Mouse (Mus musculus): ENCODE measurements at regions not wholly inside any gene's neighbourhood (a gene's known extent, or its start where the extent isn't known, plus 50 kb on each side); places are given as distances from the start of the nearest gene placed in this dataset.
A peak's percentile ranks its signal among the peaks of the same experiment; 100 is the strongest.

GRCm38 (mm10) chr6:93569211-93569610, 625.9 kb upstream of the Adamts9 start:
- H3K4me2 ChIP-seq (replicated peaks; ENCODE audit: low read depth, low read length, severe bottlenecking): no peak overlapping the region
- 69% methylated on average over 6 of the region's 6 CpGs for WGBS
- no peak overlapping the region for H3K4me3 ChIP-seq (replicated peaks; ENCODE audit: low read length)
- no peak for TF ChIP-seq POLR2A (IDR thresholded peaks at IDR 0.05; ENCODE audit: borderline replicate concordance, extremely low read depth, insufficient read depth, insufficient read length)
- ATAC-seq (ENCODE audit: low FRiP score, low read depth): no peak
- H3K9ac ChIP-seq (ENCODE audit: low read depth, low read length, severe bottlenecking): no peak overlapping the region
- no peak for DNase-seq (ENCODE audit: low spot score)
- no peaks in the 10 kb centered on the region for H3K36me3 ChIP-seq (ENCODE audit: control insufficient read depth, insufficient read depth, low read length)
- H3K4me1 ChIP-seq (ENCODE audit: control insufficient read depth, insufficient read depth, low read length): no peaks in the 10 kb centered on the region
- no peaks in the 10 kb centered on the region for H3K27me3 ChIP-seq (ENCODE audit: control insufficient read depth, insufficient read depth, low read length)
- no peaks in the 10 kb centered on the region for H3K9me3 ChIP-seq (ENCODE audit: control insufficient read depth, low read length)
- H3K27ac ChIP-seq (replicated peaks; ENCODE audit: low read depth, low read length): no peak overlapping the region

- no peaks in the 10 kb centered on the region for H3K4me1 ChIP-seq (ENCODE audit: control insufficient read depth, insufficient read depth, low read length)
- H3K27ac ChIP-seq (replicated peaks; ENCODE audit: low read depth, low read length): no peak overlapping the region
- no peaks in the 10 kb centered on the region for H3K9me3 ChIP-seq (ENCODE audit: control insufficient read depth, low read length)
- no peak overlapping the region for H3K4me2 ChIP-seq (replicated peaks; ENCODE audit: low read depth, low read length, severe bottlenecking)
- no peaks in the 10 kb centered on the region for H3K36me3 ChIP-seq (ENCODE audit: control insufficient read depth, insufficient read depth, low read length)
- 30% methylated on average over 2 of the region's 2 CpGs for WGBS
- H3K9ac ChIP-seq (ENCODE audit: low read depth, low read length, severe bottlenecking): no peak overlapping the region
- H3K27me3 ChIP-seq (ENCODE audit: control insufficient read depth, insufficient read depth, low read length): no peaks in the 10 kb centered on the region
- no peak for TF ChIP-seq POLR2A (IDR thresholded peaks at IDR 0.05; ENCODE audit: borderline replicate concordance, extremely low read depth, insufficient read depth, insufficient read length)
- no peak overlapping the region for H3K4me3 ChIP-seq (replicated peaks; ENCODE audit: low read length)
- ATAC-seq (ENCODE audit: low FRiP score, low read depth): no peak
- DNase-seq (ENCODE audit: low spot score): no peak
These were observed 623.4 kb upstream of the Adamts9 start for GRCm38 (mm10) chr6:93566661-93567060.

GRCm38 (mm10) chr6:93548311-93548710, 605.0 kb upstream of the Adamts9 start:
- no peak for ATAC-seq (ENCODE audit: low FRiP score, low read depth)
- Histone ChIP-seq H3K36me3 (ENCODE audit: control insufficient read depth, insufficient read depth, low read length) (no peaks in the 10 kb centered on the region), H3K9ac (ENCODE audit: low read depth, low read length, severe bottlenecking) (no peak overlapping the region), H3K4me1 (ENCODE audit: control insufficient read depth, insufficient read depth, low read length) (peaks cover 13% of the 10 kb centered on the region), H3K4me3 (replicated peaks; ENCODE audit: low read length) (no peak overlapping the region), H3K27me3 (ENCODE audit: control insufficient read depth, insufficient read depth, low read length) (no peaks in the 10 kb centered on the region), H3K9me3 (ENCODE audit: control insufficient read depth, low read length) (no peaks in the 10 kb centered on the region), H3K4me2 (replicated peaks; ENCODE audit: low read depth, low read length, severe bottlenecking) (no peak overlapping the region), H3K27ac (replicated peaks; ENCODE audit: low read depth, low read length) (no peak overlapping the region)
- no peak for TF ChIP-seq POLR2A (IDR thresholded peaks at IDR 0.05; ENCODE audit: borderline replicate concordance, extremely low read depth, insufficient read depth, insufficient read length)
- 60% methylated on average over 2 of the region's 2 CpGs for WGBS
- no peak for DNase-seq (ENCODE audit: low spot score)

GRCm38 (mm10) chr6:93544246-93544645, 601.0 kb upstream of the Adamts9 start:
- Histone ChIP-seq H3K36me3 (ENCODE audit: control insufficient read depth, insufficient read depth, low read length) (no peaks in the 10 kb centered on the region), H3K9ac (ENCODE audit: low read depth, low read length, severe bottlenecking) (no peak overlapping the region; the same call in 1 of the 2 replicates), H3K27ac (replicated peaks; ENCODE audit: low read depth, low read length) (peak overlapping the region; percentile 71), H3K9me3 (ENCODE audit: control insufficient read depth, low read length) (no peaks in the 10 kb centered on the region), H3K4me2 (replicated peaks; ENCODE audit: low read depth, low read length, severe bottlenecking) (peak overlapping the region; percentile 44), H3K4me1 (ENCODE audit: control insufficient read depth, insufficient read depth, low read length) (peaks cover 19% of the 10 kb centered on the region), H3K4me3 (replicated peaks; ENCODE audit: low read length) (no peak overlapping the region; the same call in 1 of the 2 replicates), H3K27me3 (ENCODE audit: control insufficient read depth, insufficient read depth, low read length) (no peaks in the 10 kb centered on the region)
- ATAC-seq (ENCODE audit: low FRiP score, low read depth) (no peak), DNase-seq (ENCODE audit: low spot score) (no peak)
- TF ChIP-seq POLR2A (IDR thresholded peaks at IDR 0.05; ENCODE audit: borderline replicate concordance, extremely low read depth, insufficient read depth, insufficient read length): no peak
- WGBS: 0% methylated on average over 1 of the region's 1 CpGs

- Histone ChIP-seq H3K27ac (replicated peaks; ENCODE audit: low read depth, low read length) (peak overlapping the region; percentile 71), H3K4me3 (replicated peaks; ENCODE audit: low read length) (peak overlapping the region; percentile 18), H3K4me2 (replicated peaks; ENCODE audit: low read depth, low read length, severe bottlenecking) (peak overlapping the region; percentile 44), H3K4me1 (ENCODE audit: control insufficient read depth, insufficient read depth, low read length) (peaks cover 19% of the 10 kb centered on the region), H3K27me3 (ENCODE audit: control insufficient read depth, insufficient read depth, low read length) (no peaks in the 10 kb centered on the region), H3K36me3 (ENCODE audit: control insufficient read depth, insufficient read depth, low read length) (no peaks in the 10 kb centered on the region), H3K9me3 (ENCODE audit: control insufficient read depth, low read length) (no peaks in the 10 kb centered on the region), H3K9ac (ENCODE audit: low read depth, low read length, severe bottlenecking) (peak overlapping the region; percentile 16)
- ATAC-seq (ENCODE audit: low FRiP score, low read depth) (peak; percentile 47; the same call in 1 of the 2 replicates), DNase-seq (ENCODE audit: low spot score) (peak; percentile 32)
- WGBS: 11% methylated on average over 15 of the region's 15 CpGs
- no peak for TF ChIP-seq POLR2A (IDR thresholded peaks at IDR 0.05; ENCODE audit: borderline replicate concordance, extremely low read depth, insufficient read depth, insufficient read length)
These were observed 600.2 kb upstream of the Adamts9 start for GRCm38 (mm10) chr6:93543354-93544129.
